Mouse (Mus musculus): ENCODE measurements around the gene Olfr424. TPM values are rescaled to one million over a fixed set of nuclear protein-coding genes. Genes with fewer than 3 reads are reported as not detected.

Olfr424 gene
- total RNA-seq (2014; rRNA removed) (not detected in 2 replicates), polyA plus RNA-seq (2015; fragmentation: Nextera tagmentation; extraction: Ambion mirVana) (not detected in 2 replicates)

DNA sequence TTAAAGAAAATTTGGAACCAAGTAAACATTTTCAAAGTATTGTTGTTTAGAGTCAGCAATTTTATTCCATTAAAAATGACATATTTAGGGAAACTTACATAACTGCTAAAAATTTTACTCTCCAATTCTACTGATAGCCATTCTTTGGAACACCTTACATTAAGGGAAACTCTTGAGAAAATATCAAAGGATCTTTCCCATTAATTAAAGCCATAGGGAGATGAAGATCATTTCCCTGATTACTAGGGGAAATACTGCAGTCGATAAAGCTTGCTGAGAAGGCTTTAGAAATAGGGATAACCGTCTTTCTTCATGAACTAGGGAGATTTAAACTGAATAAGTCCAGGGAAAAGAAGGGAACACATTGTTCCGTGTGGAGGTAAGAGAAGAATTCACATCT is at the start of gene Olfr424:
Gene Olfr424 (plus strand): TSS at position 301 of the 400 bp plus-strand sequence.
- H3K36me3 ChIP-seq (ENCODE audit: insufficient read depth, low read length) = no peaks in the 10 kb centered on the region
- 82% methylated on average over 3 of the region's 3 CpGs for WGBS
- no peaks in the 10 kb centered on the region for H3K9me3 ChIP-seq (ENCODE audit: low read length)
- ATAC-seq (no peak), DNase-seq (ENCODE audit: low spot score) (no peak)
- no peak within 1 kb of the TSS for H3K4me3 ChIP-seq (ENCODE audit: low read length)
- no peaks in the 10 kb centered on the region for H3K27me3 ChIP-seq (ENCODE audit: insufficient read depth, low read length)
- TF ChIP-seq CTCF (IDR thresholded peaks at IDR 0.05; ENCODE audit: low read depth) = no peak
- no peaks in the 10 kb centered on the region for H3K4me1 ChIP-seq (ENCODE audit: insufficient read depth, low read length)
- no peak within 1 kb of the TSS for H3K4me2 ChIP-seq (ENCODE audit: low read depth, low read length)
- no peak within 1 kb of the TSS for H3K9ac ChIP-seq (replicated peaks; ENCODE audit: low read length)
- H3K27ac ChIP-seq = no peak within 1 kb of the TSS

DNA sequence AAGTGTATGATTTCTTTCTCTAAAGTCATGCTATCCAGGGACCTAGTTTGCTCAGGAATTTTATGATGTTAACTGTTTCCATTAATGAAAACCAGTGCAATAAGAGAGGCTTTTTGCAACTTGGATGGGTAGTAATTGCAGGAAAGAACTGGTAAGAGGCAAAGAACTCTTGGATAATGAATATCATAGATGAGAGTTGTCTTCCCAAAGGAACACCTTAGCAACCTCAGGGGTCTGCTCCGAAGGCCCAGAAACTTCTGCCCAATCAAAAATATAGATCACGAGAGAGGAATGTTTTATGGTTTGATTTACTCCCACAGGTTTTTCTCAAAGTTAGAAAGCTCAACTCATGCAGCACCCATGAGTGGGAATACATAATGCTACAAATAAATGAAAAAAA is 47.3 kb upstream of the Olfr424 start, which contains the start of gene Olfr429:
Gene Olfr429 (plus strand): TSS at position 301 of the 400 bp plus-strand sequence.
- ATAC-seq (no peak), DNase-seq (ENCODE audit: low spot score) (no peak)
- WGBS = 91% methylated on average over 2 of the region's 2 CpGs
- Histone ChIP-seq H3K4me2 (ENCODE audit: low read depth, low read length) (no peak within 1 kb of the TSS), H3K27ac (no peak within 1 kb of the TSS), H3K36me3 (ENCODE audit: insufficient read depth, low read length) (no peaks in the 10 kb centered on the region), H3K9me3 (ENCODE audit: low read length) (no peaks in the 10 kb centered on the region), H3K4me3 (ENCODE audit: low read length) (no peak within 1 kb of the TSS), H3K4me1 (ENCODE audit: insufficient read depth, low read length) (no peaks in the 10 kb centered on the region), H3K27me3 (ENCODE audit: insufficient read depth, low read length) (no peaks in the 10 kb centered on the region), H3K9ac (replicated peaks; ENCODE audit: low read length) (no peak within 1 kb of the TSS)
- TF ChIP-seq CTCF (IDR thresholded peaks at IDR 0.05; ENCODE audit: low read depth) = no peak

DNA sequence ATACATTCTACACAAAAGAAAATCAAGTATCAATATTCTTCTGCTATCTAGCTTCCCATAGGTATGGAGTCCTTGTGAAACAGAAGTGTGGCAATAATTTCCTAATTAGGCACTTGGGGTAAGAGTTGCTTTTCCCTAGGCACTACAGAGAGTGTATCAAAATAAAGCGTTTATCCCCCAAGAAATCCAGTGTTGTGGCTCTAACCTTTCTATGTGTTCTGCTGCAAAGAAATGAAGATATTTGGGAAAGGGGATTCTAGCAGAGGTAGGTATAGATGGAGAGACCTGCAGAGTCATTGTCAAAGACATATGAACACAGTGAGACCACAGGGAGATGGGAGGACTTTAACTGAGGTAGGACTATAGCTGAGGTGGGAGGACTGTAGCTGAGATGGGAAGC is 34.7 kb upstream of the Olfr424 start, which contains the start of gene Olfr427:
Gene Olfr427 (plus strand): TSS at position 301 of the 400 bp plus-strand sequence.
- H3K4me1 ChIP-seq (ENCODE audit: insufficient read depth, low read length) = no peaks in the 10 kb centered on the region
- no peaks in the 10 kb centered on the region for H3K36me3 ChIP-seq (ENCODE audit: insufficient read depth, low read length)
- no peak within 1 kb of the TSS for H3K27ac ChIP-seq
- H3K4me2 ChIP-seq (ENCODE audit: low read depth, low read length) = no peak within 1 kb of the TSS
- no peak for ATAC-seq
- DNase-seq (ENCODE audit: low spot score) = no peak
- H3K4me3 ChIP-seq (ENCODE audit: low read length) = no peak within 1 kb of the TSS
- WGBS = 94% methylated on average over 1 of the region's 1 CpGs
- no peak for TF ChIP-seq CTCF (IDR thresholded peaks at IDR 0.05; ENCODE audit: low read depth)
- H3K27me3 ChIP-seq (ENCODE audit: insufficient read depth, low read length) = no peaks in the 10 kb centered on the region
- no peak within 1 kb of the TSS for H3K9ac ChIP-seq (replicated peaks; ENCODE audit: low read length)
- H3K9me3 ChIP-seq (ENCODE audit: low read length) = no peaks in the 10 kb centered on the region

DNA sequence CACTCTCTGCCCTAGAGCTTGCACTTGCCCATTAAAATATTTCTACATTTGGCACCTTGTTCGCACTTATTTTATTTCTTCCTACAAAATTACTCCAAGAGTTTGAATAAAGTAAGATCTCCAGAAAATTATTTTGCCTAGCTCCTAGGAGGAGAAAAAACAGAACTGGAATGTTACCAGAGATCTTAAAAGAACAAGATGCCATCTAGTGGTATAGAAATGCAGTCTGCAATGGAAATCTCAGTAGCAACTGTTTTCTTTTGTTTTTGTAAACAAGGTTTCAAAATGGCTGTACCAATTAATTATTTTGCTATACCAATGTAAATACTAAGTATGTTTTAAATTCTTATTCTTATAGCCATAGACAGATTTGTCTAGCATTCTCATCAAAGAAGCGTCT is 27.6 kb upstream of the Olfr424 start:
- Histone ChIP-seq H3K4me2 (ENCODE audit: low read depth, low read length) (no peak overlapping the region), H3K27me3 (ENCODE audit: insufficient read depth, low read length) (no peaks in the 10 kb centered on the region), H3K9me3 (ENCODE audit: low read length) (no peaks in the 10 kb centered on the region), H3K4me3 (ENCODE audit: low read length) (no peak overlapping the region), H3K4me1 (ENCODE audit: insufficient read depth, low read length) (no peaks in the 10 kb centered on the region), H3K9ac (replicated peaks; ENCODE audit: low read length) (no peak overlapping the region), H3K36me3 (ENCODE audit: insufficient read depth, low read length) (no peaks in the 10 kb centered on the region), H3K27ac (no peak overlapping the region)
- WGBS = 58% methylated on average over 2 of the region's 2 CpGs
- no peak for ATAC-seq
- TF ChIP-seq CTCF (IDR thresholded peaks at IDR 0.05; ENCODE audit: low read depth) = peak; percentile 63
- peak; percentile 64 for DNase-seq (ENCODE audit: low spot score)

DNA sequence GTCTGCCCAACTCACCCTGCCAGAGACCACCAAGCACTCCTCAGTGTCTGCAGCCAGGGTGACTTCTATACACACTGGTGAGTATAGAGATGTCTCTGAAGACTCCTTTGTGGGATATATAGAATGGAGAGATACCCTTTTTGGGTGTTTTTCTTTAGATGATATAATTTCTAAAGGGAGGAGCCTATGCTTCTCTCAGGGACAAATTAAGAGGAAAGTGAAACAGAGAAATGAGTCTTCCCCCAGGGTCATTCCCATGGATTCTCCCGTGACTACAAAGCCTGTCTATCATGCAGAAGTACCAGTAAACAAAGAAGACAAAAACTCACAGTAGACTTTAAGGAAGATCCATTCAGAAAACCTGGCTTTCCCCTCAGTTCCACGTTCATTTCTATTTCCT is 10.3 kb upstream of the Olfr424 start, which contains the start of gene Olfr231:
Gene Olfr231 (minus strand): TSS at position 101 of the 400 bp plus-strand sequence.
- H3K27ac ChIP-seq = no peak within 1 kb of the TSS
- no peaks in the 10 kb centered on the region for H3K9me3 ChIP-seq (ENCODE audit: low read length)
- TF ChIP-seq CTCF (IDR thresholded peaks at IDR 0.05; ENCODE audit: low read depth) = no peak
- 38% methylated on average over 2 of the region's 2 CpGs for WGBS
- no peak within 1 kb of the TSS for H3K9ac ChIP-seq (replicated peaks; ENCODE audit: low read length)
- H3K4me2 ChIP-seq (ENCODE audit: low read depth, low read length) = no peak within 1 kb of the TSS
- ATAC-seq (no peak), DNase-seq (ENCODE audit: low spot score) (no peak)
- H3K4me1 ChIP-seq (ENCODE audit: insufficient read depth, low read length) = no peaks in the 10 kb centered on the region
- no peaks in the 10 kb centered on the region for H3K27me3 ChIP-seq (ENCODE audit: insufficient read depth, low read length)
- no peaks in the 10 kb centered on the region for H3K36me3 ChIP-seq (ENCODE audit: insufficient read depth, low read length)
- no peak within 1 kb of the TSS for H3K4me3 ChIP-seq (ENCODE audit: low read length)

DNA sequence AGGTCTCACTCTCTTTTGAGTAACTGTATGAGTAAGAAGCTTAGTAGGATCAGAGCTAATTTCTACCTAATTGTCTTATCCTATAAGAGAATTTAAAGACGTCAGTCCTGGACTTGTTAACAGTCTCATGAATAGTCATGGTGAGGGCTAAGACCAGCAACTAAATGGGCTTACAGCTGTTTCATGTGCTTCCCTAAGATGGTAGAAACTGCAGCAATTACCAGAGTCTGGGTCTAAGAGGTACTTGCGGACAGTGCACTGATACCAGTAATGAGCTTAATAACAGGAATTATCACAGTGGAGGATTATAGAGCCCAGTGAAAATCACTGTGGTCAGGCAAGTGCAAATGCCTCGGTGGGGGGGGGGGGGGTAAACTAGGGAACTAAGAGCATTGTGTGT is 682 bp downstream of the Olfr424 start:
- Histone ChIP-seq H3K27ac (no peak overlapping the region), H3K9me3 (ENCODE audit: low read length) (no peaks in the 10 kb centered on the region), H3K4me2 (ENCODE audit: low read depth, low read length) (no peak overlapping the region), H3K4me1 (ENCODE audit: insufficient read depth, low read length) (no peaks in the 10 kb centered on the region), H3K36me3 (ENCODE audit: insufficient read depth, low read length) (no peaks in the 10 kb centered on the region), H3K9ac (replicated peaks; ENCODE audit: low read length) (no peak overlapping the region), H3K27me3 (ENCODE audit: insufficient read depth, low read length) (no peaks in the 10 kb centered on the region), H3K4me3 (ENCODE audit: low read length) (no peak overlapping the region)
- no peak for TF ChIP-seq CTCF (IDR thresholded peaks at IDR 0.05; ENCODE audit: low read depth)
- DNase-seq (ENCODE audit: low spot score) (no peak), ATAC-seq (no peak)
- 78% methylated on average over 3 of the region's 3 CpGs for WGBS

DNA sequence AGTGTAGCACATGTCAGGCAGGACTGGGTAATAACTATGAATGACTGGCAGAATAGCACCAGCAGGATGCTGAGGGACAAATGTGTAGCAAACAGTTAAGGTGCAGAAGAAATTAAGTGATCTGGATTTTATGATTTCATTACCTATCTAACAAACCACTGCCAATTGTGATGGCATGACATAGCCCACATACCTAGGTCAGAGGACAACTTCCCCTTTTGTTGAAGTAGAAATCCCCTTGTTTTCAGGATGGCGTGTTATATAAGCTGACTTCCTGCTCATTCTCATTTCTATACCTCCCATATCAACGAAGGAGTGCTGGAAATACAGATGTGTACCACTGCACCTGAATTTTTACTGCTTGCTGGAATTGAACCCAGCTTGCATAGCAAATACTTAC is 10.1 kb downstream of the Olfr424 start:
- no peak overlapping the region for H3K9ac ChIP-seq (replicated peaks; ENCODE audit: low read length)
- no peak overlapping the region for H3K27ac ChIP-seq
- no peaks in the 10 kb centered on the region for H3K27me3 ChIP-seq (ENCODE audit: insufficient read depth, low read length)
- no peak for TF ChIP-seq CTCF (IDR thresholded peaks at IDR 0.05; ENCODE audit: low read depth)
- WGBS = 77% methylated on average over 2 of the region's 2 CpGs
- H3K4me1 ChIP-seq (ENCODE audit: insufficient read depth, low read length) = no peaks in the 10 kb centered on the region
- no peaks in the 10 kb centered on the region for H3K9me3 ChIP-seq (ENCODE audit: low read length)
- H3K4me2 ChIP-seq (ENCODE audit: low read depth, low read length) = no peak overlapping the region
- no peak for DNase-seq (ENCODE audit: low spot score)
- H3K4me3 ChIP-seq (ENCODE audit: low read length) = no peak overlapping the region
- no peaks in the 10 kb centered on the region for H3K36me3 ChIP-seq (ENCODE audit: insufficient read depth, low read length)
- no peak for ATAC-seq
